Mouse (Mus musculus) urinary bladder, adult 18-20 months (tissue): ENCODE measurements around the gene Fyco1.

Experiments used
- DNase-seq, 2 experiments: peaks; one replicate each; pipeline ENCODE4 v3.0.0; 2022; ENCODE audit warnings: low spot score in 2 of 2, mixed read lengths in 2 of 2

Fyco1 gene

DNA sequence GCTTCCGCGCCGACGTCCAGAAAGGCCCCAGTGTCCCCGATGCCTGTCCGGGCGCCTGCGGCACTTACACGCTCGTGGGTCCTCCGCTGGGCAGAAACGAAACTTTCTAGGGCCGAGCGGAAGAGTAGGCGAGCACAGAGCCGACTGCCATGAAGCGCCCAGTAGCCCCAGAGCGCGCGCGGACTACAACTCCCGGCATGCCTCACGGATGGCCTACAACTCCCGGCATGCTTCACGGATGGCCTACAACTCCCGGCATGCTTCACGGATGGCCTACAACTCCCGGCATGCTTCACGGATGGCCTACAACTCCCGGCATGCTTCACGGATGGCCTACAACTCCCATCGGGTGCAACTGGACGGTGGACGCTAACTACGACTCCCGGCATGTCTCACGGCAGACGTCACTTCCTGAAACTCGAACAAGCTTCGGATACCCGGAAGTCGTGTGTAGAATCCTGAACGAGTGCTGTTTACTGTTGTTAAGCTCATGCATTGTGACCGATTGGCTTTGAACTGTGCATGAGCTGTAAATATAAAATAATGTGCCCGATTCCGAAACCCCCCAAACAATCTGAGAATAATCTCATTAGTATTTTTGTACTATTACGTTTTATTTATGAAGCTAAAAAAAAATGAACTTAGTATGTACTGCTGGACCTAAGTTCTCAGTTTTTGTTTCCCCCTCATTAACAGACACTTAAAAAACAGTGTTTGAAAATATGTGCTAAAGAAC lies at the start of gene Fyco1:
Fyco1 (minus strand) TSS at position 187 of the 736 bp plus-strand sequence.
- peak; percentile 83 to 95 for DNase-seq

- DNase-seq = no peak
Observed at GRCm38 (mm10) chr9:123872049-123872448, 20.4 kb upstream of the Fyco1 start.

DNA sequence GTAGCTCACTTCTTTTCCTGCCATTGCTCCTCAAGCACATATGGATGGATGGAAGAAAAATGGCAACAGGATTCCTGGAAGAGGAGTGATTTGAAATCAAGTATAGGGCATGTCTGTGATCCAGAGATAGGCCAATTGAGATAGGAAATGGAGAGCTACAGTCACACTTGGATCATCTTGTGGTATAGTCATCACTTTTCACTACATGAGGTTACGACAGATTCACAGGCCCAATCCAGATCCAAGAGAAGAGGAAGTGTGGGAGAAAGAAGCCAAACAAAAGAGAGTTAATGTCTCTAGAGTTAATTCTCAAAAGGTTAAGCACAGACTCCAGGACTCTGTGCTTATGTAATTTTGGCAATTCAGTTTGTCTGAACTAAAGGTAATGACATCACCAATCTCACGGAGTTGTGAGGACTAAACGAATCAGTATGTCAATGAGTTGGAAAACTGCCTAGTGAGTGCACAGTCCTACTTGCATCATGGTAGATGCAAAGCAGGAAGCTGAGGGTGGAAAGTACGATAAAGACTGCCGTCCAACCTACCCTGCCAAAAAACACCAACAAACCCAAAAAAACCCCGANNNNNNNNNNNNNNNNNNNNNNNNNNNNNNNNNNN lies 17.6 kb upstream of the Fyco1 start:
- no peak for DNase-seq

GRCm38 (mm10) chr9:123863641-123864040 lies 11.9 kb upstream of the Fyco1 start:
- DNase-seq = no peak

DNA sequence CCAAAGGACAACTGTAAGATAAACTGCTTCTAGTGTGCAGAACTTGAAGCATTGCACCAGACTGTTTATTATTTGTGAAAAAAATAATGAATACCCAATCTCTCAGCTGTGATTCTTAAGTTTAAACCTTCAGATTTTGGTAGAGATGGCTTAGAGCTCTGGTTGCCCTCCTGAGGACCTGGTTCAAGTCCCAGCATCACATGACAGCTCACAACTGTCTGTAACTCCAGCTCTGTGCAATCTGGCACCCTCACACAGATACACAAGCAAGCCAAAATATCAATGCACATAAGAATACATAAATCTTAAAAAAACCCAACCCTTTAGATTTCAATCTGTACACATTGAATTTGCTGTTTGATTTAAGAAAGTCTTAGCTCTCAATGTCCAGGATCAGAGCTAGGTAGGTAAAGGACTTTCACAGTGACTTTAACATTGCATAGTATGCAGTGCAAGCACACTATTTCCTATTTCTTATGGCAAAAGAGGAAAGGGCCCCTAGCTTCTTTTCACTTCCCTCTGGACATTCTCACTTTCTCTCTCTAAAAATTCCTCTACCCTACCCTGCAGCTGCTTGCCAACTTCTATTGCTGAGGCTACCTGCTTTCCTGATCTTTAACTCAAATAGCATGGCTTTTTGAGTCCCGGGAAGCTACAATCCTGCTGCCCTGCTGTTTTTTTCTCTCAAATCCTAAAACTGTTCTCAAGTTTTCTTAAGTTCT lies 11.4 kb upstream of the Fyco1 start:
- no peak for DNase-seq

- DNase-seq = no peak
Observed at GRCm38 (mm10) chr9:123861929-123862328, 10.2 kb upstream of the Fyco1 start, which contains the start of gene Xcr1. Xcr1 (minus strand) TSS chr9:123862029.

DNA sequence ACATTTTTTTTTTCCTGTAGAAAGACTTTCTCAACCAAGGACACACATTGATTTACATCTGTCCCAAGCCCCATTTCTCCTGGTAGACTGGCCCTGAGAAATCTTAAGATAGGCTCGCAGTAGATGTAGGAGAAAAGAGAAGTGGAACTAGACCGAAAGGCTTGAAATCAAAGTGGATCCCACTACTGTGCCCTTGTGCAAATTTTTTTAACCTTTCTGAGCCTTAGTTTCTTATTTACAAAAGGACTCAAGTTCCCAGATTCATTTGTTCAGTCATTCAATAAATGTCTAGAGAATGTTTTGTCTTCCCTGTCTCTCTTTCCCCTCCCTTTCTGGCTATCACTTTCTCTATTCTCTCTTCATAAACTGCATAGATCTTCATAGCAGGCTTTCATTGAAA lies 5.1 kb upstream of the Fyco1 start:
- no peak for DNase-seq

- DNase-seq = no peak
Observed at GRCm38 (mm10) chr9:123852449-123853390, 1.0 kb upstream of the Fyco1 start.

- peak; percentile 36 to 51 for DNase-seq
Observed at GRCm38 (mm10) chr9:123851062-123851712, 512 bp downstream of the Fyco1 start.

DNA sequence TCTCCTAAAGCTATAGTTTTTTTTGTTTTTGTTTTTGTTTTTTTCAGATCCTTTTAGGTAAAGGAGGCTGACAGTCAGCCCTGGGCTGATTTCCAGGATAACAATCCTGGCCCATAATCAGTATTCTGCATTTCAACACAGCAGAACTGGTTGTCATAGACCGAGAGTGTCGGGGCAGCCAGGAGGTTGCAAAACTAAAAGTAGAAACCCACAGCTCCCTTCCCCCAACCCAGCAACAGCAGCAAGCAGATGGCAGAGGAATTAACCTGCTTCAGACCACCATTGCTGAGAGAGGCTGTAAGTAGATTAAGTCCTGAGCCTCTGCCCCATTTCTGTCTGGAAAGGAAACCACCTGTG lies 1.0 kb downstream of the Fyco1 start:
- DNase-seq = peak in 1 of 2 experiments; percentile 15

DNA sequence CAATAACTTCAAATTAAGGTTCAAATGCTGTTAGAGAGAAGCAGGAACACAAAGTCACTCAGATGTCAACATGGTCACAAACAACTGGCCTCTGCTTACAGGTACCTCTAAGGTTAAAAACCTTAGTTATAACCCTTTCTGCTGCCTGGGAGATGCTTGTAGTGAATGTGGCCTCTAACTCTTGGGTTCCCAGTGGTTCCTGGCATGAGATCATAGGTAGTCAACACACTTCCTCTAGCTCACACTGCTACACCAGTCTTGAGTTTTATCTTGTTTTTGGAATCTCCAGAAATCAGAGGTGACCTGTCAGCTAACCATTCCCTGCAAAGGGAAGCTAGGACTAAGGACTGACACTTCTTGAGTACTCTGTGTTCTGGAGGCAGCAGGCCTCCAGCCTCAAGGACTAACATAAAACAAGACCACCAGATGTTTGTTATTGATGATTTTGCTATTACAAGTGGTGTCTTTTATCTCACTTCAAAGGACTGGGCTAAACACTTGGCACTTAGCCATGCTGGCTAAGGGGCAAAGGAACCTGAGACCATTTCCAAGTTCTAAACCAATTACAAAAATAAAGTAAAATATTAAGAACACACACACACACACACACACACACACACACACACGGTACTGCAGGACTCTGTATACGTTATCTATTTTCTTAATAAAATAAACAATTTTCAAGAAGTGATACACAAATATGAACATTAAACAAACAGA lies 1.6 kb downstream of the Fyco1 start:
- no peak for DNase-seq

DNA sequence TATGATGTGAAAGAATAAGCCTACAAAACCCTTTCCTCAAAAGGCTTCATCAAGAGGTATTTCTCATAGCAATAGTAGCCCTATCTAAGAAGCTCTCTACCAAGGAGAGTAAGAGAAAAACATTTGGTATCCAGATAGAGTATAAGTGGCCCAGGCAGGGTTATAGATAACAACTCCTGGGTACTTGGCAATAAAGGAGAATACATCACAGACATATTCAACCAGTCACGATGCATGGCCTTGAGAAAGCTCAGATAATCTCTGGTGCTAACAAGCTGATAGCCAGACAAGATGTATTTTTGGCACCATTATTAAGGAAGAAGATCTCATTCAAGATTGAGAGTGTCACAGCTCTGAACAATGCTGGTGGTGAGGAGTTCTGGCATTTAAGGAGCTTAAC lies 5.2 kb downstream of the Fyco1 start:
- no peak for DNase-seq

DNA sequence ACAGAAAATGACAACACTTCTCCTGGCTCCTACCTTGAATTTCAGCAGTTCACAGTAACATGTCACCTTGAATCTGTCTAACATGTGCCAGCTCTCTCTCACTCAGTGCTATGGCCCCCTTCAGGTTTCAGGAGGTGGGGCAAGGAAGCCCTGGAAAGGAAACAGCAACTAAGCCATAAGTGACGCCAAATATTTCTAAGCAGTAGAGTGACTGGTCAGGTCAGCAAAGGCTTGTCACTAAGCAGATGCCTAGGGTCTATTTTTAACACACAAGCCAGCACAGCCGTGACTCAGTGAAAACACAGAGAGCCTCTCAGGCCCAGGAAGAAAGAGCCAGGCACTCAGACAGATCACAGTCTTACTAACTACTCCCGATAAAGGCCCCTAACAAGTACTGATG lies 6.6 kb downstream of the Fyco1 start:
- DNase-seq = no peak

DNA sequence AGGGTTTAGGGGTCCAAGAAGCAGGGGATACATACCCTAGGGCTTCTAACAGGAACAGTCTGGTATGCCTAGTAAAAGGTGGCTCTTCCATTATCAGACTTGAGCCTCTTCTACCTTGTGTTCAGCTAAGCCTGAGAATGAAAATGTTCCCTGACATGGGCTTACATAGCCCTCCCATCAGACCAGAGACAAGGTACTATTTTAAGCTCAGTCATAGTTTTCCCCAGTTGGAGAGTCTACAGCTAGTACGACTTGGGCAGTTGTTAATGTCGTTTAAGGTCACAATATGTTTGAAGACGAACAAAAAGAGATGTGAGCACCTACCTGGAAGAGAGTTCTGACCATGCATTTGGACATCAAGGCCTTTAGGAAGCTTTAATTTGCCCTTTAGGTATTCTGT lies 7.2 kb downstream of the Fyco1 start:
- DNase-seq = no peak

DNA sequence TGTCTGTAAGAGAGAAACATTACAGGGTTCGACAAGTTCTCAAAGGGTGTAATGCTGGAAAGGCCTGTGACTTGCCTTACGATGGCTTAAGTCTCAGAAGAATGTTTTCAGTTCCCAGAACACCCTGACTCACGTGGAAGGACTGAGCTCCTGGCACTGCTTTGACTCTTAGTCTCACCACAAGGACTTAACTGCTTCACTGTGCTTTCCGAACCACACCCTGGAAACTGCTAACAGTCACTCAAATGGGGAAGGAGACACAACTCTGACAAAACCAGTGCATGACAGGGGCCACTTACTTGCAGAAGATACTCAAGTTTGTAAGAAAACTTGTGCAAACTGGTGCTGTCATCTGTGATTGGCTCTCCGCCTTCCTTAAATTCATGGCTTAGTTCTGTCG lies 11.5 kb downstream of the Fyco1 start:
- no peak for DNase-seq

GRCm38 (mm10) chr9:123835851-123836250 lies 15.8 kb downstream of the Fyco1 start:
- DNase-seq = no peak

GRCm38 (mm10) chr9:123828916-123829315 lies 22.8 kb downstream of the Fyco1 start:
- no peak for DNase-seq

GRCm38 (mm10) chr9:123826631-123827030 lies 25.1 kb downstream of the Fyco1 start:
- DNase-seq = peak in 1 of 2 experiments; percentile 20

DNA sequence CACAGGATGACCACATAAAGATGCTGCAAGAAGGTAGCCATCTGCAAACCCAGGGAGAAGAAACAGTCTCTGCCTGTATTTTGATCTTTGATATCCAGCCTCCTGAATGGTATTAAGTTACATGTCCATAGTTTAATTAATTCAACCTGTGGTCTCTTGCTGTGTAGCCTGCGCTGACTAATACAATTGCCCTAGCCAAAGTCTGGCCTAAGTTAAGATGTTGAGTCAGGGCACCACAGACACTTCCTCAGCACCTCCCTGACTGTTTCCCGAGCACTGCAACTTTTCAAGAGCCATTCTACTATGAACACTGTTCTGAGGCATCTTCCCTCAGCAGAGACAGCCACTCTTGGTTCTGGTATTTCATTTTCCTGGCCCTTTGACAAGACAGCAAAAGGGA lies 33.1 kb downstream of the Fyco1 start:
- DNase-seq = no peak

DNA sequence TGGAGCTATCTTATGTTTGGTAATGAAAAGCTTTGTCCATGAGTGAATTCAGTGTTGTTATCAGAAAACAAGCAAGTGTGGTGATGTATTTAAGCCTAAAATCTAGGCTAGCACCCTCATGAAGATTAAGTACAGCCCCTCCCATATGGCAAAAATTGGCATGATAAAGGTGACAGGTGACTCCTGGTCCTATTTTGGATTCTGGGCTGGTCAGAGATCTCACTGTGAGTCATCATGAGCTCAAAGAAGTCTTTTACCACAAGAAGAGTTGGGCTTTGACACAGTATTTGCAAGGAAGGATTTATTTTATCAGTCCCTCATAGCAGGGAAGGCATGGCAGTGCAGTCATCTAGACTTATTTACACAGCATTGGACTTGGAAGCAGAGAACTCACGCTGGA lies 35.7 kb downstream of the Fyco1 start:
- no peak for DNase-seq

DNA sequence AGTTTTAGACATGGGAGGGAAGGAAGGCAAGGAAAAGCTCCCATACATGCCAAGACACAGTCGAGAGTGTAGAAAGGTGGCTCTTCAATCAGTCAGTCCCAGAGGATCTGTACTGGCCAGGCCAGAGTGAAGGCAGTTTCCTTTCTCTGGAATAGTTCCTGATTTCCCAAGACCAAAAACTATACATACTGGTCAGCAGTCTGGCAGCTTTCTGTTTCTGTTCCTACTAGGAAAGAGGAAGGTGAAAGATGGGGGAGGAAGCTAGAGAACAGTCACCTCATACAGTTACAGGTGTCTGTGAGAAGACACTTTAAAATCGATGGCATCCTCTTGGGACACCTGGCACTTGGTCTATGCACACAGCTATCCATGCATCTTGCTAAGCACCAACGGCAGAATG lies 36.3 kb downstream of the Fyco1 start:
- no peak for DNase-seq
